Mouse (Mus musculus) midbrain, postnatal 0 days (tissue): ENCODE measurements at regions not wholly inside any gene's neighbourhood (a gene's known extent, or its start where the extent isn't known, plus 50 kb on each side); places are given as distances from the start of the nearest gene placed in this dataset.

Source experiments
- ATAC-seq: fragments of 200-750 bp; cut with Nextera tagmentation; 2 replicates; pipeline ENCODE4 v1.8.0; 2017; ENCODE audit warnings: moderate number of reproducible peaks, mild to moderate bottlenecking, moderate TSS enrichment, moderate library complexity; ENCODE audit not compliant: low FRiP score
- DNase-seq: peaks from one replicate; pipeline ENCODE4 v3.0.0-alpha.2; 2015; ENCODE audit warnings: low spot score
- H3K27ac ChIP-seq: fragments of 300-500 bp; sonication (generic); 2 replicates; pipeline ENCODE4 v1.5.1; 2014; ENCODE audit warnings: low read depth, mild to moderate bottlenecking, low read length, mixed read lengths
- H3K27me3 ChIP-seq: fragments of 300-500 bp; sonication (generic); 2 replicates; pipeline ENCODE4 v1.6.1; 2014; ENCODE audit warnings: low read length, control low read depth, mixed read lengths; ENCODE audit not compliant: insufficient read depth
- H3K36me3 ChIP-seq: fragments of 300-500 bp; sonication (generic); 2 replicates; pipeline ENCODE4 v1.6.1; 2014; ENCODE audit warnings: low read length, control low read depth, mixed read lengths; ENCODE audit not compliant: insufficient read depth
- H3K4me1 ChIP-seq: fragments of 300-500 bp; sonication (generic); 2 replicates; pipeline ENCODE4 v1.6.1; 2014; ENCODE audit warnings: mild to moderate bottlenecking, control low read depth, antibody characterized with exemption, low read length, mixed read lengths; ENCODE audit not compliant: insufficient read depth
- H3K4me2 ChIP-seq: fragments of 300-500 bp; sonication (generic); 2 replicates; pipeline ENCODE4 v1.6.1; 2014; ENCODE audit warnings: low read depth, mild to moderate bottlenecking, low read length, mixed read lengths; ENCODE audit not compliant: poor library complexity, severe bottlenecking
- H3K4me3 ChIP-seq: fragments of 300-500 bp; sonication (generic); 2 replicates; pipeline ENCODE4 v1.5.1; 2014; ENCODE audit warnings: low read depth, mild to moderate bottlenecking, low read length, moderate library complexity
- H3K9ac ChIP-seq: fragments of 300-500 bp; sonication (generic); replicated peaks from 2 replicates; pipeline ENCODE4 v1.6.1; 2014; ENCODE audit warnings: mild to moderate bottlenecking, low read length, moderate library complexity, mixed read lengths; ENCODE audit not compliant: poor library complexity, severe bottlenecking
- H3K9me3 ChIP-seq: fragments of 300-500 bp; sonication (generic); 2 replicates; pipeline ENCODE4 v1.6.1; 2016; ENCODE audit warnings: low read length, control low read depth
- CTCF ChIP-seq: IDR thresholded peaks from 2 replicates; pipeline ENCODE4 v1.5.1; 2016; ENCODE audit warnings: antibody characterized with exemption, mild to moderate bottlenecking
- WGBS: fragments of 180-500 bp; shearing (Covaris S2); extraction: QIAGEN DNeasy Blood & Tissue Kit; methylation state at CpG from one replicate; pipeline ENCODE4 v1.1.7; 2014; 5-methylcytosine and 5-hydroxymethylcytosine counted together

- no peak overlapping the region for H3K4me3 ChIP-seq
- H3K9ac ChIP-seq, result no peak overlapping the region
- ATAC-seq (peak; percentile 74), DNase-seq (peak; percentile 63)
- WGBS, result 36% methylated on average over 11 of the region's 11 CpGs
- no peak overlapping the region for H3K27ac ChIP-seq
- H3K27me3 ChIP-seq, result no peaks in the 10 kb centered on the region
- H3K4me1 ChIP-seq, result no peaks in the 10 kb centered on the region
- no peaks in the 10 kb centered on the region for H3K9me3 ChIP-seq
- no peak for TF ChIP-seq CTCF
- H3K36me3 ChIP-seq, result no peaks in the 10 kb centered on the region
- no peak overlapping the region for H3K4me2 ChIP-seq
Observed at GRCm38 (mm10) chr16:64329264-64330060, 272.7 kb downstream of the Csnka2ip start.

GRCm38 (mm10) chr16:64318796-64319493, 283.3 kb downstream of the Csnka2ip start:
- no peak overlapping the region for H3K27ac ChIP-seq
- H3K4me2 ChIP-seq, result no peak overlapping the region
- no peak for TF ChIP-seq CTCF
- 77% methylated on average over 4 of the region's 4 CpGs for WGBS
- no peak overlapping the region for H3K4me3 ChIP-seq
- ATAC-seq (no peak), DNase-seq (peak; percentile 65)
- no peaks in the 10 kb centered on the region for H3K36me3 ChIP-seq
- H3K9ac ChIP-seq, result no peak overlapping the region
- no peaks in the 10 kb centered on the region for H3K27me3 ChIP-seq
- no peaks in the 10 kb centered on the region for H3K4me1 ChIP-seq
- no peaks in the 10 kb centered on the region for H3K9me3 ChIP-seq

- DNase-seq, result no peak
- H3K27ac ChIP-seq, result no peak overlapping the region
- no peaks in the 10 kb centered on the region for H3K9me3 ChIP-seq
- no peaks in the 10 kb centered on the region for H3K4me1 ChIP-seq
- no peak for TF ChIP-seq CTCF
- H3K4me2 ChIP-seq, result no peak overlapping the region
- H3K36me3 ChIP-seq, result no peaks in the 10 kb centered on the region
- H3K4me3 ChIP-seq, result no peak overlapping the region
- ATAC-seq, result no peak
- 67% methylated on average over 1 of the region's 1 CpGs for WGBS
- H3K27me3 ChIP-seq, result no peaks in the 10 kb centered on the region
- no peak overlapping the region for H3K9ac ChIP-seq
Observed at GRCm38 (mm10) chr16:64316831-64317230, 285.4 kb downstream of the Csnka2ip start.

GRCm38 (mm10) chr16:64293507-64293906, 308.7 kb downstream of the Csnka2ip start:
- no peak for TF ChIP-seq CTCF
- ATAC-seq (no peak), DNase-seq (no peak)
- H3K27me3 ChIP-seq, result no peaks in the 10 kb centered on the region
- 42% methylated on average over 3 of the region's 3 CpGs for WGBS
- H3K4me1 ChIP-seq, result no peaks in the 10 kb centered on the region
- no peak overlapping the region for H3K4me3 ChIP-seq
- H3K27ac ChIP-seq, result no peak overlapping the region
- H3K4me2 ChIP-seq, result no peak overlapping the region
- H3K9ac ChIP-seq, result no peak overlapping the region
- H3K9me3 ChIP-seq, result no peaks in the 10 kb centered on the region
- H3K36me3 ChIP-seq, result no peaks in the 10 kb centered on the region

GRCm38 (mm10) chr16:64285306-64285705, 316.9 kb downstream of the Csnka2ip start:
- H3K4me1 ChIP-seq, result no peaks in the 10 kb centered on the region
- H3K4me3 ChIP-seq, result no peak overlapping the region
- no peak for TF ChIP-seq CTCF
- H3K9ac ChIP-seq, result no peak overlapping the region
- no peak overlapping the region for H3K27ac ChIP-seq
- 84% methylated on average over 1 of the region's 1 CpGs for WGBS
- no peaks in the 10 kb centered on the region for H3K27me3 ChIP-seq
- H3K4me2 ChIP-seq, result no peak overlapping the region
- ATAC-seq, result no peak
- no peaks in the 10 kb centered on the region for H3K36me3 ChIP-seq
- DNase-seq, result no peak
- no peaks in the 10 kb centered on the region for H3K9me3 ChIP-seq
